Mouse (Mus musculus) heart, embryonic 12.5 days (tissue): ENCODE results near the gene C1qtnf1. TPM values are rescaled to one million over a fixed set of nuclear protein-coding genes. Genes with fewer than 3 reads are reported as not detected.
A peak's percentile ranks its signal among the peaks of the same experiment; 100 is the strongest.
"Not testable (repeated sequence)": the region's sequence is repeated elsewhere in the genome, so short reads cannot be mapped to it uniquely, and the experiment has no call there.

Source experiments
- ATAC-seq: fragments of 200-750 bp; cut with Nextera tagmentation; 2 replicates; pipeline ENCODE4 v1.8.0; 2017; ENCODE audit warnings: moderate TSS enrichment, moderate library complexity; ENCODE audit not compliant: insufficient number of reproducible peaks, low FRiP score
- H3K27ac ChIP-seq: fragments of 300-500 bp; sonication (generic); 2 replicates; pipeline ENCODE4 v1.5.1; 2016; ENCODE audit warnings: mild to moderate bottlenecking, moderate library complexity; ENCODE audit not compliant: poor library complexity, severe bottlenecking
- H3K27me3 ChIP-seq: fragments of 300-500 bp; sonication (generic); replicated peaks from 2 replicates; pipeline ENCODE4 v1.6.1; 2016; ENCODE audit warnings: mild to moderate bottlenecking, moderate library complexity
- H3K36me3 ChIP-seq: fragments of 300-500 bp; sonication (generic); 2 replicates; pipeline ENCODE4 v1.6.1; 2016; ENCODE audit warnings: mild to moderate bottlenecking, moderate library complexity
- H3K4me1 ChIP-seq: fragments of 300-500 bp; sonication (generic); replicated peaks from 2 replicates; pipeline ENCODE4 v1.6.1; 2016; ENCODE audit warnings: mild to moderate bottlenecking
- H3K4me2 ChIP-seq: fragments of 300-500 bp; sonication (generic); 2 replicates; pipeline ENCODE4 v1.6.1; 2016; ENCODE audit warnings: mild to moderate bottlenecking, moderate library complexity
- H3K4me3 ChIP-seq: fragments of 300-500 bp; sonication (generic); 2 replicates; pipeline ENCODE4 v1.5.1; 2016; ENCODE audit warnings: mild to moderate bottlenecking
- H3K9ac ChIP-seq: fragments of 300-500 bp; sonication (generic); 2 replicates; pipeline ENCODE4 v1.6.1; 2016; ENCODE audit warnings: mild to moderate bottlenecking, moderate library complexity
- H3K9me3 ChIP-seq: fragments of 300-500 bp; sonication (generic); replicated peaks from 2 replicates; pipeline ENCODE4 v1.6.1; 2016; ENCODE audit warnings: mild to moderate bottlenecking, moderate library complexity
- WGBS: fragments of 180-500 bp; shearing (Covaris S2); methylation state at CpG from one replicate; pipeline ENCODE4 v1.1.7; 2016; 5-methylcytosine and 5-hydroxymethylcytosine counted together
- polyA plus RNA-seq: library from polyadenylated mRNA; unstranded; fragments of >200 nt; fragmentation: Nextera tagmentation; extraction: Ambion mirVana; gene quantifications from 2 replicates; pipeline ENCODE4 v1.2.1, GENCODE M21; 2016

Gene C1qtnf1
- 4.9 and 5.5 TPM in 2 replicates for polyA plus RNA-seq

DNA sequence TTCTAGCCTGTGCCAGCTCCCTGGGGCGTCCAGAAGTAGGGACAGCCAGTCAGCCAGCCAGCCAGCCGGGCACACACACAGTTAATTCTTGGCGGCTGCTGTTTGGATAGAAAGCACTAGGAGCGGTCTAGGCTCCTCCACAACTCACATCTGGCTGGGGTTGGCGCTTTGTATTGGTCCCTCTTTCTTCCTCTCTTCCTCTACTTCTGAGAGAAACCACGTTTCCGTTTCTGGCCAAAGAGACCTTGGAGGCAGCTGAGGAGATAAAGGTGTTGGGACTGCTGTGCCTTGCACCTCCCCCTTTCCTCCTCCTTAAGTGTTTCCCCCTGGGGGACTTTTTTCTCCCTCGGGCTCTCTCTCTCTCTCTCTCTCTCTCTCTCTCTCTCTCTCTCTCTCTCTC, at the start of gene C1qtnf1:
Gene C1qtnf1, plus strand, starts transcription at position 218 of the 400 bp plus-strand sequence.
- no peaks in the 10 kb centered on the region; the same call in 1 of the 2 replicates for H3K27me3 ChIP-seq
- H3K9me3 ChIP-seq: no peaks in the 10 kb centered on the region
- peak within 1 kb of the TSS; percentile 61 for H3K4me2 ChIP-seq
- H3K36me3 ChIP-seq: no peaks in the 10 kb centered on the region
- H3K9ac ChIP-seq: peak within 1 kb of the TSS; percentile 58; the same call in 1 of the 2 replicates
- 2% methylated on average over 8 of the region's 8 CpGs for WGBS
- ATAC-seq: no peak
- H3K27ac ChIP-seq: peak within 1 kb of the TSS; percentile 58
- peaks cover 72% of the 10 kb centered on the region for H3K4me1 ChIP-seq
- peak within 1 kb of the TSS; percentile 31 for H3K4me3 ChIP-seq

DNA sequence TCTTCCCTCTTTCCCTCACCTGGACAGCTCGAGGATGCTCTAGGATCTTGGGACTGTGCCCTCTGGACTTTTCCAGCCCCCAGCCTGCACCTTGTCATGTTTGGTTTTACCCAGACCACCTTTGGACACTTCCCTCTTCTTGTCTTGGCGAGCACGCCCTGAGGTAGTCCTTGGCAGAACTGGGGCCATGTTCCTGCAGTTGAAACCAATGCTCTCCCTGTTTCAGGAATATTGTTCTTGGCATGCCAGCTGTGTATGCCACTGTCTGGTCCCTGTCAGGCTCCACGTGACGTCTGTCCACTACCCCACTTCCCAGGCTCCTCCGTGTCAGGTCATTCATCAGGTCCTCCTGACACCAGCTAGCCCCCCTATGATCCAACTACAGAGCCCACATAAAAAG, 49.3 kb upstream of the C1qtnf1 start:
- Histone ChIP-seq H3K9me3 (no peaks in the 10 kb centered on the region), H3K4me3 (no peak overlapping the region), H3K9ac (no peak overlapping the region), H3K27ac (no peak overlapping the region), H3K36me3 (no peaks in the 10 kb centered on the region), H3K27me3 (no peaks in the 10 kb centered on the region), H3K4me1 (no peaks in the 10 kb centered on the region; the same call in 1 of the 2 replicates), H3K4me2 (no peak overlapping the region)
- 75% methylated on average over 6 of the region's 6 CpGs for WGBS
- ATAC-seq: no peak

DNA sequence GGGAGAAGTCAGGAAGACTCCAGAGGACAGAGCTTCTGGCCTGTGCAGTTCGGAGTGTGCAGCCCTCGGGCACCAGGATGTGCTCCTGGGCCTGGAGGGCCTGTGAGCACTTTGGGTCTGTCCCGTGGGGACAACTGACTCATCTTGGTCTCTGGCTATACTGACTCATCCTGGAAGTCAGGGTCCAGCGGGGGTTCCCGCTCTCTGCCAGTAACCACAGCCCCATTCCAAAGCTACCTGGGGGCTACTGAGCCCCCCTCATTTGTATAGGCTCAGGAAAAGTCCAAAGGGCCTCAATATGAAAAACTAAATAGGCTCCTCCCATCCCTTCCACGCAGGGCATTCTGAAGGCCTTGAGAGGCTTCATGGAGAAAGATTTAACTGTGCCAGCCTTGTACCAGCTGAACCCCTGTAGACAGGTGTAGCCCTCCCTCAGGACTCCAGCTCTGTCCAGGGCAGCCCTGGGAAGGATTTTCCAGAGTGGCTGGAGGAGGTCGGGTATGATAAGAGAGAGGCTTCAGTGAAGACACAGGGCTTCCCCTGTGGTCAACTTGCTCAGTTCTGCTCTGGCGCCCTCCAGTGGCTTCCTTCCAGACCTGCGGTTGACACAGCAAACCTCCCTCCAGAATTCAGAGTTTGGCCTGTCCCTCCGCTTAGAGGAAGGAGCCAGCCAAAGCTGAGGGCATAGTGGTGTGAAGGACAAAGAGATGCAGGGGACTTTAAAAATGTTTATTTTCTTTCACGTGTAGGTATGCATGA, 48.6 kb upstream of the C1qtnf1 start:
- Histone ChIP-seq H3K36me3 (no peaks in the 10 kb centered on the region), H3K9ac (no peak overlapping the region), H3K27me3 (no peaks in the 10 kb centered on the region), H3K4me3 (no peak overlapping the region), H3K27ac (no peak overlapping the region), H3K9me3 (no peaks in the 10 kb centered on the region), H3K4me2 (no peak overlapping the region), H3K4me1 (no peaks in the 10 kb centered on the region; the same call in 1 of the 2 replicates)
- peak; percentile 64; the same call in 1 of the 2 replicates for ATAC-seq
- 38% methylated on average over 11 of the region's 11 CpGs for WGBS

DNA sequence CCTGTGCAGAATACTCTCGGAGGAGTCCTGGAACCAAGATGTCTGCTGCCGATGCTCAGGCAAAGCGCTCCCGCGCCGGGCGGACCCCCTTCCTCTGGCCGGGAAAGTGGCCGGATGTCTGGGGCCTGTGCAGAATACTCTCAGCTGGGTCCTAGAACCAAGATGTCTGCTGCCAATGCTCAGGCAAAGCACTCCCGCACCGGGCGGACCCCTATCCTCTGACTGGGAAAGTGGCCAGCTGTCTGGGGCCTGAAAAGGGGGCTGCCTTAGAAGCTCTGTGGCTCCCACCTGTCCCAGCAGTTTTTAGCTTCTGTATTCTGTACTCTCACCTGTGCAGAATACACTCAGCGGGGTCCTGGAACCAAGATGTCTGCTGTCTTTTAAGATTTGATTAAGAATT, 40.2 kb upstream of the C1qtnf1 start:
- WGBS: 79% methylated on average over 13 of the region's 13 CpGs
- ATAC-seq, H3K9me3 ChIP-seq, H3K4me2 ChIP-seq, H3K27me3 ChIP-seq, H3K9ac ChIP-seq, H3K27ac ChIP-seq, H3K4me1 ChIP-seq, H3K36me3 ChIP-seq, H3K4me3 ChIP-seq: not testable (repeated sequence)

DNA sequence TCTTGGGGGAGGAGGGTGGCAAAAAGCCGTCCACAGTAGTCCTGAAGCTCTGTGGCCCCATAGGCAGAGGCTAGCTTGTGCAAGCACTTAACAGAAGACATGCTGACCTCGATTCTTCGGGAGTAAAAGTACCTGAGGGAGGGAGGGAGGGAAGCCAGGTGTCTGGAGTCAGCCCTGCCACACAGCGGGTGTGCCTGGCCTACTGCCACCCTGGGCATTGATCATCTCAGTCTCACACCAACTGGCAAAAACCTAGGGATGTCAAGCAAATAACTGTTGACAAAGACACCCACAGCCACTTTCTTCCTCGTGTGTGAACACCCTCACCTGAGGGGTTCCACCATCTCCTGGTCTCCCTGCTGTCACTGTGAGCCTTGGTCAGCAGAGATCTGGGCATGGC, 34.0 kb upstream of the C1qtnf1 start:
- Histone ChIP-seq H3K36me3 (peaks cover 7% of the 10 kb centered on the region; the same call in 1 of the 2 replicates), H3K4me1 (no peaks in the 10 kb centered on the region), H3K4me3 (no peak overlapping the region), H3K27me3 (no peaks in the 10 kb centered on the region), H3K9ac (no peak overlapping the region), H3K4me2 (no peak overlapping the region), H3K27ac (no peak overlapping the region), H3K9me3 (0 out of 2 replicates have a peak, but pooled peaks cover 4% of the 10 kb centered on the region)
- WGBS: 64% methylated on average over 5 of the region's 5 CpGs
- no peak for ATAC-seq

DNA sequence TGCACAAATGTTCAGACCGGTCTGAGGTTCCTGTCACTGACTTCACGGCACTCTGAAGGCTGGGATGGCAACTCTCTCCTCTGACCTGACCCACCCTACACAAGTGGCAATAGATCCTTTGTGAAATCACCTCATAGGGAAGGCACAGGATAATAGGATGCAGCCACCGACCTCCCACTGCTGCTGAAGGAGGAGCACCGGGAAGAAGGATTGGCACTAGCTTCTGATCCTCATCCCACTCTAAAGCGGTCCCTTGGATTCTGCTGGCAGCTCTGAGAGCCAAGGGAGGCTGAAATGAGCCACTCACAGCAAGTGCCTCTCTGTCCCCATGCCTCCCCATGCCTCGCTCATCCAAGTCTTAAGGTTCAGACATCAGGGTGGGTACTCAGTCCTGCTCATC, 33.5 kb upstream of the C1qtnf1 start:
- H3K36me3 ChIP-seq: peaks cover 7% of the 10 kb centered on the region; the same call in 1 of the 2 replicates
- no peak overlapping the region for H3K4me3 ChIP-seq
- no peak overlapping the region for H3K27ac ChIP-seq
- ATAC-seq: no peak
- H3K4me2 ChIP-seq: no peak overlapping the region
- H3K9ac ChIP-seq: no peak overlapping the region
- peaks cover 4% of the 10 kb centered on the region for H3K4me1 ChIP-seq
- H3K27me3 ChIP-seq: no peaks in the 10 kb centered on the region
- WGBS: 56% methylated on average over 6 of the region's 6 CpGs
- H3K9me3 ChIP-seq: 0 out of 2 replicates have a peak, but pooled peaks cover 4% of the 10 kb centered on the region

DNA sequence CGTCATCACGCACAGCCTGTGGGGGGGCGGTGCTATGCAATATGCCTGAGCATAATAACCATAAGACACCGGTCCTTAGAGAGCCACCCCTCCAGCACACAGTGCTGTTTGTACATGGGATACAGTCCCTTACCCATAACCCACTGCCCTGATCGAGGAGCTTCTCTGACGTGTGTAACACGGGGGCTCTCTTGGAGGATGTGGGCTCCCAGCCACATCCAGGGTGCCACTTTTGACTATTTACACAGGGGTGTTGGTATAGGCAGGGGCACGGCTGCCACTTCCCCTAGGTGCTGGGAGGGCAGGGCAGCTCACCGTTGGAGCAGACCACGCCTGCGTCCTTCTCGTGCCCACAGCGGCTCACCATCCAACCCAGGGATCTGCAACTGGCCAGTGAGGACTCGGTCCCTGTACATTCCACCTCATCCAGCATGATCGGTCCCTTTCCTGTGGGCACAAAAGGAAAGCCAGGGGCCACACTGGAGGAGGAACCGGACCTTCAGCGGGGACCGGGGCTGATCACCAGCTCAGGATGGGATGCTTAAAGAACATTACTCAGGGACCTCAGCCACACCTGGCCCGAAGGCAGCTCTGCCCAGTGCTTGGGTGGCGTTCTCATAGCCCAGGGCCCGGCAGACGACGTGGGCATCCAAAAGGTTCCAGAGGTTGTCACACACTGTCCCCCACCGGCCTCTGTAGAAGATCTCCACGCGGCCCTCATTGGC, 30.0 kb upstream of the C1qtnf1 start:
- 90% methylated on average over 26 of the region's 26 CpGs for WGBS
- H3K27ac ChIP-seq: no peak overlapping the region
- no peaks in the 10 kb centered on the region for H3K27me3 ChIP-seq
- H3K4me3 ChIP-seq: no peak overlapping the region
- no peak overlapping the region for H3K4me2 ChIP-seq
- H3K36me3 ChIP-seq: peaks cover 7% of the 10 kb centered on the region; the same call in 1 of the 2 replicates
- no peaks in the 10 kb centered on the region for H3K9me3 ChIP-seq
- ATAC-seq: no peak
- H3K9ac ChIP-seq: no peak overlapping the region
- H3K4me1 ChIP-seq: peaks cover 32% of the 10 kb centered on the region

DNA sequence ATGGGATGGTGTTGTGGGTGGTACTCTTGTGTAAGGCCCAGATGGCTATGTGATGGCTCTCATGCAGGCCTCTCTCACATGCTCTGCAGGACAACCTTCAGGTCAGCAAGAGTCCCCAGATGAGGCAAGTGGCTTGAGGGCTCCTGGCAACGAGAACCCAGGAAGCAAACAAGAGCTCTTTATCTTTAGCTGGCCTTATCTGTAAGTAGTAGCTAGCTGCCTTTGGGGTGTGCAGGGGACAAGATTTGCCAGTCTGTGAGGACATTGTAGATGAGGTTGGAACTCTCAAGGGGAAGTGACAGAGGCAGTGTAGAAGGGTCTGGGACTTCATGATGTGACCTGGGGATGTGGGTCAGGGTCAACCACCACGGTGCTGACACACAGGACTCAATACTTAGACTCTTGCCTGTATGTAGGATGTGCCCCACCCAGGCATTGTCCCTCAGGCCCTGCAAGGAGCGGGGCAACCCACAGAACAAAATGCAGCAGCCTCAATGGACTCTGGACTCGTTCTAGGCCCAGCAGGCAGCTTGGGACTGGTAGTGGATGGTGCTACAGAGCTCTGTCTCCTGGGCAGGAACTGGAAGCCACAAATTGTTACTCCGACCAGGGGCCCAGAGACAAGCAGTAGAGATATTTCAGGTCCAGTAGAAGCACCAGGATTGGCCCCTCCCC, 28.0 kb upstream of the C1qtnf1 start:
- Histone ChIP-seq H3K4me2 (peak overlapping the region; percentile 10; the same call in 1 of the 2 replicates), H3K4me3 (no peak overlapping the region), H3K36me3 (peaks cover 7% of the 10 kb centered on the region; the same call in 1 of the 2 replicates), H3K27ac (peak overlapping the region; percentile 49), H3K27me3 (no peaks in the 10 kb centered on the region), H3K4me1 (peaks cover 32% of the 10 kb centered on the region), H3K9ac (no peak overlapping the region), H3K9me3 (no peaks in the 10 kb centered on the region)
- no peak for ATAC-seq
- 28% methylated on average over 5 of the region's 5 CpGs for WGBS

DNA sequence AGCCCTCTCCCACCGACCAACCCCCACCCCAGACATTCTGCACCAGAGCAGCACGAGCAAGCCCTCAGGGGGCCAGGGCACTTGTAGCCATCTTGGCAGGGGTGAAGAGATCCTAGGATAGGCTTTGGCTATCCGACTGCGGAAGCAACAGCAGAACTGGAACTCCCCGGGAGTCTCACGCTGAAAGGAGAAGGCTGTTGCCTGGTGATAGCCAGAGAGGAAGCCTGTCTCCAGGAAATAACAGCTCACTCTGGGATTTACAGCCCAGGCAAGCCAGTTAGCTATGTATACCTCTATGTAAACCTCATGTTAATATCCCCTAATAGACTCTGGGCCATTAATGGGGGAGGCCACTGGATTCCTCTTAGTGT, 27.5 kb upstream of the C1qtnf1 start:
- Histone ChIP-seq H3K27me3 (no peaks in the 10 kb centered on the region), H3K9me3 (no peaks in the 10 kb centered on the region), H3K4me1 (peaks cover 32% of the 10 kb centered on the region), H3K4me3 (no peak overlapping the region), H3K36me3 (peaks cover 9% of the 10 kb centered on the region), H3K4me2 (peak overlapping the region; percentile 10; the same call in 1 of the 2 replicates), H3K27ac (peak overlapping the region; percentile 49), H3K9ac (no peak overlapping the region)
- 12% methylated on average over 6 of the region's 6 CpGs for WGBS
- ATAC-seq: peak; percentile 64; the same call in 1 of the 2 replicates

DNA sequence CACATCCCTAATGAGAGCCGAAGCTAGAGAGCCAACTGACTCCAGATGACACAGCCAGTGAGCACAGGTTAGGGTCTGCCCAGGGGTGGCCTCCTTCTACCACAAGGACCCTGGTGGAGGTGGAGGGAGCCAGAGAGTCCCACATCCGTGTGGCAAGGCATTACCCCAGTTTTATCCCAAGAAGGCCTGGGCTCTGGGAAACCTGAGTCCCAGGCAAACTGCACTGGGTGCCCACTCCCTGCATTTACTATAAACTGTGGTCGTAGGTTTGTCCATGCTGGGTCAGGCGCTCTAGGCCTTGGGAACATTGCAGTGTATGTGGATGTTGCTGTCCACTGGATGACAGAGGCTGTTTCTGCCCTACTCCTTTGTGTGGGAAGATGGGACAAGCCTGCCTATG, 26.8 kb upstream of the C1qtnf1 start:
- no peak overlapping the region for H3K9ac ChIP-seq
- no peak for ATAC-seq
- H3K27ac ChIP-seq: peak overlapping the region; percentile 49
- H3K9me3 ChIP-seq: no peaks in the 10 kb centered on the region
- peaks cover 9% of the 10 kb centered on the region for H3K36me3 ChIP-seq
- no peaks in the 10 kb centered on the region for H3K27me3 ChIP-seq
- H3K4me2 ChIP-seq: no peak overlapping the region
- peaks cover 32% of the 10 kb centered on the region for H3K4me1 ChIP-seq
- no peak overlapping the region for H3K4me3 ChIP-seq
- WGBS: 79% methylated on average over 4 of the region's 4 CpGs
